Mouse (Mus musculus): ENCODE measurements at regions not wholly inside any gene's neighbourhood (a gene's known extent, or its start where the extent isn't known, plus 50 kb on each side); places are given as distances from the start of the nearest gene placed in this dataset.

- Histone ChIP-seq H3K4me3 (no peak overlapping the region), H3K36me3 (replicated peaks) (no peaks in the 10 kb centered on the region), H3K27ac (no peak overlapping the region), H3K9me3 (no peaks in the 10 kb centered on the region), H3K27me3 (ENCODE audit: poor library complexity, severe bottlenecking) (no peaks in the 10 kb centered on the region), H3K4me1 (peaks cover 4% of the 10 kb centered on the region)
- no peak for DNase-seq (ENCODE audit: extremely low spot score, low spot score)
- WGBS, result 87% methylated on average over 1 of the region's 1 CpGs
Measured at GRCm38 (mm10) chr15:69346065-69346464, 2845.4 kb upstream of the Lrrc6 start.

GRCm38 (mm10) chr15:69342759-69343158 lies 2842.0 kb upstream of the Lrrc6 start:
- H3K27ac ChIP-seq, result no peak overlapping the region
- no peaks in the 10 kb centered on the region for H3K9me3 ChIP-seq
- H3K4me3 ChIP-seq, result no peak overlapping the region
- no peaks in the 10 kb centered on the region for H3K36me3 ChIP-seq (replicated peaks)
- peaks cover 4% of the 10 kb centered on the region for H3K4me1 ChIP-seq
- DNase-seq (ENCODE audit: extremely low spot score, low spot score), result no peak
- no peaks in the 10 kb centered on the region for H3K27me3 ChIP-seq (ENCODE audit: poor library complexity, severe bottlenecking)
- WGBS, result 48% methylated on average over 2 of the region's 2 CpGs

- no peak for DNase-seq (ENCODE audit: extremely low spot score, low spot score)
- Histone ChIP-seq H3K27me3 (ENCODE audit: poor library complexity, severe bottlenecking) (no peaks in the 10 kb centered on the region), H3K9me3 (no peaks in the 10 kb centered on the region), H3K4me1 (no peaks in the 10 kb centered on the region), H3K4me3 (no peak overlapping the region), H3K36me3 (replicated peaks) (no peaks in the 10 kb centered on the region), H3K27ac (no peak overlapping the region)
- 80% methylated on average over 2 of the region's 2 CpGs for WGBS
Measured at GRCm38 (mm10) chr15:69336491-69336890, 2835.8 kb upstream of the Lrrc6 start.

GRCm38 (mm10) chr15:69326537-69326936 lies 2825.8 kb upstream of the Lrrc6 start:
- H3K36me3 ChIP-seq (replicated peaks), result no peaks in the 10 kb centered on the region
- H3K4me1 ChIP-seq, result no peaks in the 10 kb centered on the region
- H3K27ac ChIP-seq, result no peak overlapping the region
- no peaks in the 10 kb centered on the region for H3K9me3 ChIP-seq
- no peak for DNase-seq (ENCODE audit: extremely low spot score, low spot score)
- H3K27me3 ChIP-seq (ENCODE audit: poor library complexity, severe bottlenecking), result no peaks in the 10 kb centered on the region
- H3K4me3 ChIP-seq, result no peak overlapping the region

- H3K4me3 ChIP-seq, result no peak overlapping the region
- no peaks in the 10 kb centered on the region for H3K4me1 ChIP-seq
- WGBS, result 80% methylated on average over 5 of the region's 5 CpGs
Measured at GRCm38 (mm10) chr15:69303100-69303499, 2802.4 kb upstream of the Lrrc6 start.

GRCm38 (mm10) chr15:69291273-69291672 lies 2790.6 kb upstream of the Lrrc6 start:
- no peak overlapping the region for H3K4me3 ChIP-seq
- H3K9me3 ChIP-seq, result no peaks in the 10 kb centered on the region
- no peaks in the 10 kb centered on the region for H3K36me3 ChIP-seq (replicated peaks)
- 82% methylated on average over 1 of the region's 1 CpGs for WGBS
- no peak overlapping the region for H3K27ac ChIP-seq
- DNase-seq (ENCODE audit: extremely low spot score, low spot score), result no peak
- H3K27me3 ChIP-seq (ENCODE audit: poor library complexity, severe bottlenecking), result no peaks in the 10 kb centered on the region
- no peaks in the 10 kb centered on the region for H3K4me1 ChIP-seq

More at GRCm38 (mm10) chr15:69303100-69303499, 2802.4 kb upstream of the Lrrc6 start:
- no peaks in the 10 kb centered on the region for H3K27me3 ChIP-seq (ENCODE audit: poor library complexity, severe bottlenecking)
- no peaks in the 10 kb centered on the region for H3K9me3 ChIP-seq
- no peak overlapping the region for H3K27ac ChIP-seq
- no peak for DNase-seq (ENCODE audit: extremely low spot score, low spot score)
- H3K36me3 ChIP-seq (replicated peaks), result no peaks in the 10 kb centered on the region

- no peak for DNase-seq (ENCODE audit: extremely low spot score, low spot score)
- H3K27me3 ChIP-seq (ENCODE audit: poor library complexity, severe bottlenecking), result no peaks in the 10 kb centered on the region
- no peaks in the 10 kb centered on the region for H3K36me3 ChIP-seq (replicated peaks)
- no peak overlapping the region for H3K27ac ChIP-seq
- no peak overlapping the region for H3K4me3 ChIP-seq
- H3K4me1 ChIP-seq, result peaks cover 6% of the 10 kb centered on the region
- H3K9me3 ChIP-seq, result no peaks in the 10 kb centered on the region
Measured at GRCm38 (mm10) chr15:69275546-69276255, 2775.0 kb upstream of the Lrrc6 start.

- 81% methylated on average over 8 of the region's 8 CpGs for WGBS
- no peak overlapping the region for H3K27ac ChIP-seq
- H3K4me3 ChIP-seq, result no peak overlapping the region
- no peaks in the 10 kb centered on the region for H3K36me3 ChIP-seq (replicated peaks)
- no peaks in the 10 kb centered on the region for H3K9me3 ChIP-seq
- peaks cover 6% of the 10 kb centered on the region for H3K4me1 ChIP-seq
- H3K27me3 ChIP-seq (ENCODE audit: poor library complexity, severe bottlenecking), result no peaks in the 10 kb centered on the region
- no peak for DNase-seq (ENCODE audit: extremely low spot score, low spot score)
Measured at GRCm38 (mm10) chr15:69274225-69274766, 2773.6 kb upstream of the Lrrc6 start.

GRCm38 (mm10) chr15:69273518-69273917 lies 2772.8 kb upstream of the Lrrc6 start:
- no peak for DNase-seq (ENCODE audit: extremely low spot score, low spot score)
- 82% methylated on average over 1 of the region's 1 CpGs for WGBS

GRCm38 (mm10) chr15:69261940-69262339 lies 2761.2 kb upstream of the Lrrc6 start:
- WGBS, result 100% methylated on average over 1 of the region's 1 CpGs
- H3K27ac ChIP-seq, result no peak overlapping the region
- no peak for DNase-seq (ENCODE audit: extremely low spot score, low spot score)
- peaks cover 3% of the 10 kb centered on the region; the same call in 1 of the 2 replicates for H3K4me1 ChIP-seq
- no peaks in the 10 kb centered on the region for H3K9me3 ChIP-seq
- no peaks in the 10 kb centered on the region for H3K36me3 ChIP-seq (replicated peaks)
- no peaks in the 10 kb centered on the region for H3K27me3 ChIP-seq (ENCODE audit: poor library complexity, severe bottlenecking)
- no peak overlapping the region for H3K4me3 ChIP-seq

More at GRCm38 (mm10) chr15:69273518-69273917, 2772.8 kb upstream of the Lrrc6 start:
- Histone ChIP-seq H3K27ac (no peak overlapping the region), H3K9me3 (no peaks in the 10 kb centered on the region), H3K27me3 (ENCODE audit: poor library complexity, severe bottlenecking) (no peaks in the 10 kb centered on the region), H3K4me1 (peaks cover 6% of the 10 kb centered on the region), H3K4me3 (no peak overlapping the region), H3K36me3 (replicated peaks) (no peaks in the 10 kb centered on the region)

- H3K27me3 ChIP-seq (ENCODE audit: poor library complexity, severe bottlenecking), result no peaks in the 10 kb centered on the region
- peaks cover 3% of the 10 kb centered on the region; the same call in 1 of the 2 replicates for H3K4me1 ChIP-seq
- no peak overlapping the region for H3K27ac ChIP-seq
- no peaks in the 10 kb centered on the region for H3K9me3 ChIP-seq
- 81% methylated on average over 3 of the region's 3 CpGs for WGBS
- no peaks in the 10 kb centered on the region for H3K36me3 ChIP-seq (replicated peaks)
- DNase-seq (ENCODE audit: extremely low spot score, low spot score), result no peak
- no peak overlapping the region for H3K4me3 ChIP-seq
Measured at GRCm38 (mm10) chr15:69257161-69257778, 2756.6 kb upstream of the Lrrc6 start.

- Histone ChIP-seq H3K36me3 (replicated peaks) (no peaks in the 10 kb centered on the region), H3K27me3 (ENCODE audit: poor library complexity, severe bottlenecking) (no peaks in the 10 kb centered on the region), H3K4me1 (peaks cover 3% of the 10 kb centered on the region; the same call in 1 of the 2 replicates), H3K9me3 (no peaks in the 10 kb centered on the region), H3K4me3 (no peak overlapping the region), H3K27ac (no peak overlapping the region)
- WGBS, result 94% methylated on average over 2 of the region's 2 CpGs
- DNase-seq (ENCODE audit: extremely low spot score, low spot score), result no peak
Measured at GRCm38 (mm10) chr15:69253698-69254097, 2753.0 kb upstream of the Lrrc6 start.

- H3K9me3 ChIP-seq, result no peaks in the 10 kb centered on the region
- H3K27me3 ChIP-seq (ENCODE audit: poor library complexity, severe bottlenecking), result no peaks in the 10 kb centered on the region
- WGBS, result 86% methylated on average over 3 of the region's 3 CpGs
- H3K36me3 ChIP-seq (replicated peaks), result no peaks in the 10 kb centered on the region
- H3K27ac ChIP-seq, result no peak overlapping the region
- no peak overlapping the region for H3K4me3 ChIP-seq
- no peak for DNase-seq (ENCODE audit: extremely low spot score, low spot score)
- H3K4me1 ChIP-seq, result no peaks in the 10 kb centered on the region
Measured at GRCm38 (mm10) chr15:69252095-69252494, 2751.4 kb upstream of the Lrrc6 start.

All from forebrain, embryonic 10.5 days (tissue).